Mouse (Mus musculus) liver, embryonic 14.5 days (tissue): ENCODE data around the gene 1810062G17Rik. TPM values are rescaled to one million over a fixed set of nuclear protein-coding genes. Genes with fewer than 3 reads are reported as not detected.

Experiments
- ATAC-seq: fragments of 200-750 bp; cut with Nextera tagmentation; 2 replicates; pipeline ENCODE4 v1.8.0; 2017; ENCODE audit warnings: moderate number of reproducible peaks, mild to moderate bottlenecking, moderate library complexity; ENCODE audit not compliant: insufficient read depth
- DNase-seq, 3 experiments: peaks; one replicate each; pipeline ENCODE4 v3.0.0-alpha.2; 2012 to 2013; ENCODE audit warnings: low read depth in 3 of 3, low spot score in 3 of 3
- H3K27ac ChIP-seq: fragments of 300-500 bp; sonication (generic); 2 replicates; pipeline ENCODE4 v1.5.1; 2014; ENCODE audit warnings: moderate library complexity, mild to moderate bottlenecking, control low read depth, inconsistent platforms
- H3K27me3 ChIP-seq: fragments of 300-500 bp; sonication (generic); 2 replicates; pipeline ENCODE4 v1.6.1; 2014; ENCODE audit warnings: mild to moderate bottlenecking, low read length, moderate library complexity; ENCODE audit not compliant: control insufficient read depth, insufficient read depth
- H3K36me3 ChIP-seq: fragments of 300-500 bp; sonication (generic); replicated peaks from 2 replicates; pipeline ENCODE4 v1.6.1; 2014; ENCODE audit warnings: low read depth; ENCODE audit not compliant: control insufficient read depth, insufficient read depth
- H3K4me1 ChIP-seq, 2 experiments: fragments of 200-500 bp in 1 of 2; fragments of 300-500 bp in 1 of 2; sonication (generic) in 1 of 2; replicated peaks; 2 replicates each; pipeline ENCODE4 v1.6.1; 2012 to 2014; ENCODE audit warnings: antibody characterized with exemption in 1 of 2, inconsistent platforms in 1 of 2, low read length in 1 of 2; ENCODE audit not compliant: control insufficient read depth in 2 of 2, insufficient read depth in 2 of 2
- H3K4me2 ChIP-seq: fragments of 300-500 bp; sonication (generic); 2 replicates; pipeline ENCODE4 v1.6.1; 2014; ENCODE audit warnings: low read depth, mild to moderate bottlenecking, control low read depth, moderate library complexity
- H3K4me3 ChIP-seq, 2 experiments: fragments of 200-500 bp in 1 of 2; fragments of 300-500 bp in 1 of 2; sonication (generic) in 1 of 2; 2 replicates each; pipeline ENCODE4 v1.5.1; 2012 to 2014; ENCODE audit warnings: low read depth in 2 of 2, low read length in 2 of 2, mild to moderate bottlenecking in 2 of 2, control low read depth in 1 of 2, inconsistent platforms in 1 of 2, moderate library complexity in 1 of 2; ENCODE audit not compliant: insufficient read depth in 1 of 2
- H3K9ac ChIP-seq: fragments of 300-500 bp; sonication (generic); replicated peaks from 2 replicates; pipeline ENCODE4 v1.6.1; 2014; ENCODE audit warnings: mild to moderate bottlenecking, control low read depth, moderate library complexity
- H3K9me3 ChIP-seq: fragments of 300-500 bp; sonication (generic); 2 replicates; pipeline ENCODE4 v1.6.1; 2016; ENCODE audit warnings: low read length, mixed read lengths; ENCODE audit not compliant: control insufficient read depth
- CTCF ChIP-seq: IDR thresholded peaks from 2 replicates; pipeline ENCODE4 v1.5.1; 2016; ENCODE audit warnings: antibody characterized with exemption, low read depth, control low read depth
- EP300 ChIP-seq: IDR thresholded peaks from 2 replicates; pipeline ENCODE4 v1.6.1; 2016; ENCODE audit warnings: antibody characterized with exemption, low read depth
- WGBS: fragments of 180-500 bp; shearing (Covaris S2); extraction: QIAGEN DNeasy Blood & Tissue Kit; methylation state at CpG from one replicate; pipeline ENCODE4 v1.1.7; 2014; ENCODE audit not compliant: insufficient replicate concordance; 5-methylcytosine and 5-hydroxymethylcytosine counted together
- polyA plus RNA-seq, 2 experiments: library from polyadenylated mRNA; depleted of rRNA in 1 of 2; stranded (reverse) in 1 of 2; unstranded in 1 of 2; fragments of >200 nt; fragmentation: Nextera tagmentation in 1 of 2; extraction: Ambion mirVana in 1 of 2; gene quantifications; 2 replicates each; pipeline versions ENCODE4 v1.2.1 to v1.2.3; 2012 to 2014

1810062G17Rik gene
- polyA plus RNA-seq, 2 experiments, result 0.77 to 1.1 TPM

DNA sequence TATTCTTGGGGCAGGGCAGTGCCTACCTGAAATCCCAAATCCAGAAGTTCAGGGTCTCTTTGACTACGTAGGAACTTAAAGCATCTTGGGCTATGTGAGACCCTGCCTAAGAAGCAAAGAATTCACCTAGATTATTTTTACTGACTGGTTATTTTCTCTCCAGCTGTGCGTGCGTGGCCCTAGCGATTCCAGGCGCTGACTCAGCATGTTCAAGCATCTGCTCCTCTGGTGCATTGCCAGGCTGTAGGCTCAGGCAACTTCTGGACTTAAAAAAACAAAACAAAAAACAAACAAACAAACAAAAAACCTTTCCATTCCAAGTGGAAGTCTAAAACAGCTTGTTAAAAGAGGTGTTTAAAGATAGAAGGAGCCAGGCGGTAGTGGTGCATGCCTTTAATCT is 22.5 kb downstream of the 1810062G17Rik start:
- no peaks in the 10 kb centered on the region for H3K36me3 ChIP-seq
- TF ChIP-seq EP300 (no peak), CTCF (no peak)
- 68% methylated on average over 6 of the region's 6 CpGs for WGBS
- H3K9ac ChIP-seq, result no peak overlapping the region
- no peaks in the 10 kb centered on the region for H3K9me3 ChIP-seq
- no peak overlapping the region for H3K4me2 ChIP-seq
- H3K4me3 ChIP-seq, result no peak overlapping the region
- no peaks in the 10 kb centered on the region for H3K4me1 ChIP-seq
- H3K27ac ChIP-seq, result no peak overlapping the region
- ATAC-seq, result no peak
- DNase-seq, result no peak
- H3K27me3 ChIP-seq, result no peaks in the 10 kb centered on the region

DNA sequence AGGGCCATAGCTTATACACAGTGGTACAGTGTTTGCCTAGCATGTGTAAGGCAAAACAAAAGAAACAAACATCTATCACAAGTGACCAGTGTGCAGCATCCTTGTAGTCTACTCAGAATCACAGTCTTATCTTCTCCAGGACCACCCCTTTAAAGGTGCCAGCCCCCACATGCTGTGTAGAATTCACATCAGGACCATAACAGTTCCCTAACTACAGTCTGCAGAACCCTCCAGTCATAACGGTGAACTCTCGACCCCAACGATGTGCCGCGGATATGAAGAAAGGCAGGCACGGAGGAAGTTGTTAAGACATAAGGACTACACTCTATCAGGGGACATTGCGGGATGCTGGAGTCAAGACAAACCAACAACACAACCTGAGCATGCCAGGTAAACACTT is 23.7 kb downstream of the 1810062G17Rik start:
- no peaks in the 10 kb centered on the region for H3K4me1 ChIP-seq
- H3K9ac ChIP-seq, result no peak overlapping the region
- H3K4me2 ChIP-seq, result no peak overlapping the region
- WGBS, result 86% methylated on average over 7 of the region's 7 CpGs
- DNase-seq (no peak), ATAC-seq (no peak)
- no peak overlapping the region for H3K27ac ChIP-seq
- TF ChIP-seq CTCF (no peak), EP300 (no peak)
- H3K36me3 ChIP-seq, result no peaks in the 10 kb centered on the region
- H3K4me3 ChIP-seq, result no peak overlapping the region
- H3K9me3 ChIP-seq, result no peaks in the 10 kb centered on the region
- H3K27me3 ChIP-seq, result no peaks in the 10 kb centered on the region

DNA sequence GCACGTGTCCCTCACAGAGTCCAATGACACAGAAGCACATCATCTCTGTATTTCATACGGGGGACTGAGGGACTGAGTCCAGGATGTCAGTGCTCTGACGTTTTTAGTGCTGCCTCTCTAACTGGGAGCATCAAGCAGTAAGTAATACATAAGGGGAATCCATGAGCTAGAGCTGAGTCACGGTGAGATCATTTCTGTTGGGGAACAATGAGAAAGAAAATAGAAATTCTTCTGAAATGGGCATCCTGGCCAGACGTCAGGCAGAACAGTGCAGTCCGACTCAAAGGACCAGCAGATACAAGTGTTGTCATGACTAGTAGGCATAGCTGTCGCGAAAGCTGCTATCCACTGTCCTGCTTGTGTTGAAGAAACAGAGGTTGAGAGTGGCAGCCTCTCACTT is 25.2 kb downstream of the 1810062G17Rik start:
- Histone ChIP-seq H3K9me3 (no peaks in the 10 kb centered on the region), H3K4me1 (no peaks in the 10 kb centered on the region), H3K4me3 (no peak overlapping the region), H3K27ac (no peak overlapping the region), H3K27me3 (no peaks in the 10 kb centered on the region), H3K9ac (no peak overlapping the region), H3K36me3 (no peaks in the 10 kb centered on the region), H3K4me2 (no peak overlapping the region)
- TF ChIP-seq EP300 (no peak), CTCF (no peak)
- DNase-seq (no peak), ATAC-seq (no peak)
- WGBS, result 55% methylated on average over 8 of the region's 8 CpGs

DNA sequence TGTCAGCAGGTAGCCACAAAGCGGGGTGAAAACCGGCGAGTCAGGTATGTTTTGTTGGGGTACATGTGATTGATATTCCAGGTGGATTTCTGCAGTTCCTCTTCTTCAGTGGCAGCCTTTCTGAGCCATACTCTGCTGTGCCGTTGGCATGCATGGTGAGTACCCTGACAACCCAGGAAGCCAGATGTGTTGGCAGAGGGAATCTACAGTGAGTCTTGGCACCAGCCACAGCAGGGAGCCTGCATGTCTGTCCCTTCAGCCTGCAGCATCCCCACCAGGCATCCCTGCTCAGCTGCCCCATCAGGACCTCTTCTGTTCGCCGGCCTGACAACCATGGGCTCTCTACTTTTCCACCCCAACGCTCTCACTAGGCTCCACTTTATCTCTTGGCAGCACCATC is 25.8 kb downstream of the 1810062G17Rik start:
- Histone ChIP-seq H3K27me3 (no peaks in the 10 kb centered on the region), H3K27ac (no peak overlapping the region), H3K4me2 (no peak overlapping the region), H3K36me3 (no peaks in the 10 kb centered on the region), H3K9ac (no peak overlapping the region), H3K4me3 (no peak overlapping the region), H3K4me1 (no peaks in the 10 kb centered on the region), H3K9me3 (no peaks in the 10 kb centered on the region)
- TF ChIP-seq CTCF (no peak), EP300 (no peak)
- WGBS, result 49% methylated on average over 7 of the region's 7 CpGs
- DNase-seq (no peak), ATAC-seq (no peak)

DNA sequence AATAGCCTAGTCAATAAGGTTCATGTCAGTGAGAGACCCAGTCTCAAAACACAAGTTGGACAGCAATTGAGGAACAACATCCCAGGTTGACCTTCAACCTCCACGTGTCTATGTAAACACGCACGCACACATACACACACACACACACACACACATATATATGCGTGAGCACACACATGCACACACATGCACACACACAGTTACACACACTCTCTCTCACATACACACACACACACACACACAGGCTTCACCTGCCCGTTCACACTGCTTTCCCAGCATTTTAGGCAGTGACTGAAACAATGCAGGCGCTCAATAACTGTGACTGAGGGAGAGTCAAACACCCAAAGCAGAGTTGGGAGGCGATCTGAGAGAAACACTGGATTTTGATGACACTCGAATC is 29.6 kb downstream of the 1810062G17Rik start:
- Histone ChIP-seq H3K9me3 (no peaks in the 10 kb centered on the region), H3K9ac (no peak overlapping the region), H3K36me3 (no peaks in the 10 kb centered on the region), H3K4me2 (no peak overlapping the region), H3K27ac (no peak overlapping the region), H3K27me3 (no peaks in the 10 kb centered on the region), H3K4me1 (no peaks in the 10 kb centered on the region), H3K4me3 (no peak overlapping the region)
- TF ChIP-seq CTCF, result no peak
- TF ChIP-seq EP300, result no peak
- DNase-seq, result no peak
- 64% methylated on average over 8 of the region's 8 CpGs for WGBS
- no peak for ATAC-seq
